Mouse (Mus musculus): ENCODE results near the gene Tcf23. TPM values are rescaled to one million over a fixed set of nuclear protein-coding genes. Genes with fewer than 3 reads are reported as not detected.
"Not testable (repeated sequence)": the region's sequence is repeated elsewhere in the genome, so short reads cannot be mapped to it uniquely, and the experiment has no call there.

The Tcf23 gene
- total RNA-seq, 2 experiments from 2014 or later = 0.10 to 0.20 TPM

GRCm38 (mm10) chr5:30992980-30993676 is 24.7 kb downstream of the Tcf23 start:
- Histone ChIP-seq H3K27ac (peak overlapping the region; percentile 14; the same call in 1 of the 2 replicates), H3K4me3 (no peak overlapping the region)
- TF ChIP-seq CTCF (conservative IDR thresholded peaks at IDR 0.05) = no peak
- no peak for DNase-seq (ENCODE audit: low spot score in 2 of 2)

DNA sequence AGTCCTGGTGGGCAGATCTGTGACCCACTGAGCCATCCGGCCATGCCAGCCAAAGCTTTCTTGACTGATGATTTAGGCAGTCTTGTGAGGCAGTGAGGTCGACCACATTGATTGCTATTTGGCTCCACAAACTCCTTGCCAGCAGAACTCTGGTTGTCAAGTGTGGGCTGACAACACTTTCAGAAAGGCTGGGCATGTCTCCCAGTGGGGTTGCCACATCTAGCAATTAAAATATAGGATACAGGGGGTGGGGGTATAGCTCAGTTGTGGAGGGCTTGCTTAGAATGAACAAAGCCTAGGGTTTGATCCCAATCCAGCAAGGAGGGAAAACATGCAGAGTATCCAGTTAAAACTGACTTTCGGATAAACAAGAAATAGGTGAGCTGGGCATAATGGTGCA is 25.6 kb downstream of the Tcf23 start:
- no peak for DNase-seq (ENCODE audit: low spot score in 2 of 2)
- no peak overlapping the region for H3K4me3 ChIP-seq
- peak overlapping the region; percentile 14; the same call in 1 of the 2 replicates for H3K27ac ChIP-seq
- no peak for TF ChIP-seq CTCF (conservative IDR thresholded peaks at IDR 0.05)

DNA sequence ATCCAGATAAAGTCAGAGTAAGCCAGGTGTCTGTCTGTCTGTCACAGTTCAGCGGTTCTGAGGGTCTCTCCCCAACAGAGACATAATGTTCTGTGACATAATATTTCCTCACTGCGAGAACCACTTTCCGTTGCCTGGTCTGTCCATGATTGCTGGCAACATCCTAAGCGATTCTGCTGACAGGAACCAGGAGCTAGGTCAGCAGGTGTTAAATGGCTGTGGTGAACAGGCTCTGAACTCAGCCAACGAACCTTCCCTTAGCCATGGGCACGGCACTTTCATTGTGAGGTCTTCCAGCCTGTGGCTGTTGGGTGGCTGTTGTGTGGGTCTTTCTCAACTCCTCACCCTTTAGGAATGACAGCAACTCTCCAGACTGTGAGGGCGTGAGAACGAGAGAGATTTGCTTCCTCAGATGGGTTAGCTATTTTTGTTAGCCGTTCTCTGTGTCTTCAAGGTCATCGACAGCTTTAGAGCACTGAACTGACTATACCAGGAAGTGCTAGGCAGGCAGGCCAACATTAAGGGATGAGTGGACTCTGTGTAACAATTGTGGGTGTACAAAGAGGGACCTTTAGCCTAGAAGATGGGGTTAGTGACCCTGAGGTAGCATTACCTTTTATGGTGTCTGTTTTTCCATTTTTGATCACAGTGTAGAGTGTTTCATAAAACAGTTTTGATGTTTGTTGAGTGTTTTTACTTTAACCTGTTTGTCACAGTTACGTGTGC is 26.6 kb downstream of the Tcf23 start:
- Histone ChIP-seq H3K4me3 (no peak overlapping the region), H3K27ac (no peak overlapping the region)
- no peak for DNase-seq (ENCODE audit: low spot score in 2 of 2)
- no peak for TF ChIP-seq CTCF (conservative IDR thresholded peaks at IDR 0.05)

GRCm38 (mm10) chr5:30998306-30998705 is 29.8 kb downstream of the Tcf23 start:
- H3K4me3 ChIP-seq = no peak overlapping the region
- H3K27ac ChIP-seq = no peak overlapping the region
- peak; percentile 81 for TF ChIP-seq CTCF (conservative IDR thresholded peaks at IDR 0.05)
- DNase-seq (ENCODE audit: low spot score in 2 of 2) = no peak

- TF ChIP-seq CTCF (conservative IDR thresholded peaks at IDR 0.05) = no peak
- H3K27ac ChIP-seq = no peak overlapping the region
- H3K4me3 ChIP-seq = no peak overlapping the region
- no peak for DNase-seq (ENCODE audit: low spot score in 2 of 2)
Observed at GRCm38 (mm10) chr5:30999324-30999723, 30.9 kb downstream of the Tcf23 start.

- no peak overlapping the region for H3K4me3 ChIP-seq
- no peak for TF ChIP-seq CTCF (conservative IDR thresholded peaks at IDR 0.05)
- no peak overlapping the region for H3K27ac ChIP-seq
- DNase-seq (ENCODE audit: low spot score in 2 of 2) = no peak
Observed at GRCm38 (mm10) chr5:31000122-31000521, 31.7 kb downstream of the Tcf23 start.

GRCm38 (mm10) chr5:31000993-31001392 is 32.5 kb downstream of the Tcf23 start:
- Histone ChIP-seq H3K4me3 (no peak overlapping the region), H3K27ac (no peak overlapping the region)
- no peak for DNase-seq (ENCODE audit: low spot score in 2 of 2)
- no peak for TF ChIP-seq CTCF (conservative IDR thresholded peaks at IDR 0.05)

- TF ChIP-seq CTCF (conservative IDR thresholded peaks at IDR 0.05) = peak; percentile 52
Observed at GRCm38 (mm10) chr5:31001560-31001959, 33.1 kb downstream of the Tcf23 start.

GRCm38 (mm10) chr5:31004184-31004583 is 35.7 kb downstream of the Tcf23 start:
- Histone ChIP-seq H3K27ac (no peak overlapping the region), H3K4me3 (no peak overlapping the region)
- peak; percentile 85 to 96 for DNase-seq (ENCODE audit: low spot score in 2 of 2)
- peak; percentile 94 for TF ChIP-seq CTCF (conservative IDR thresholded peaks at IDR 0.05)

More at GRCm38 (mm10) chr5:31001560-31001959, 33.1 kb downstream of the Tcf23 start:
- H3K27ac ChIP-seq = no peak overlapping the region
- no peak for DNase-seq (ENCODE audit: low spot score in 2 of 2)
- H3K4me3 ChIP-seq = no peak overlapping the region

- no peak for DNase-seq (ENCODE audit: low spot score in 2 of 2)
- Histone ChIP-seq H3K27ac (no peak overlapping the region), H3K4me3 (no peak overlapping the region)
- no peak for TF ChIP-seq CTCF (conservative IDR thresholded peaks at IDR 0.05)
Observed at GRCm38 (mm10) chr5:31012737-31013136, 44.3 kb downstream of the Tcf23 start.

DNA sequence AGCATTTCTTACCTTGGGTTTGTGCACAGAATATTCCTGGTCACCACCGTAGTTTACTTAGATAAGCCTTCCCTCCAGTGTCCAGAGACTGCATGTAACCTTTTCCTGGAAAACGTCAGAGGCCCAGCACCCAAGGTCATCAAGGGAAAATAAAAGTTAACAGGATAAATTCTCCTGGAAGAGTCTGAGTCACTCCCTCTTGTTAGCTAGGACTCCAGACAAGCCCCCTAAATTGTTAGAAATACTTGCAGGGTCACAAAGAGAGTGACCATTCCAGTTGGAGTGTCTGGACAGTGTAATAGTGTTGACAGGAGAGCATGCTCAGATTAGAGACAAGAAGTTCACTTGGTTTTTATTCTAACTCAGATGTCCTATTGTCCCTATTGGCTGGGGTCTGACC is 47.5 kb downstream of the Tcf23 start:
- no peak for TF ChIP-seq CTCF (conservative IDR thresholded peaks at IDR 0.05)
- Histone ChIP-seq H3K27ac (no peak overlapping the region), H3K4me3 (no peak overlapping the region)
- no peak for DNase-seq (ENCODE audit: low spot score in 2 of 2)

DNA sequence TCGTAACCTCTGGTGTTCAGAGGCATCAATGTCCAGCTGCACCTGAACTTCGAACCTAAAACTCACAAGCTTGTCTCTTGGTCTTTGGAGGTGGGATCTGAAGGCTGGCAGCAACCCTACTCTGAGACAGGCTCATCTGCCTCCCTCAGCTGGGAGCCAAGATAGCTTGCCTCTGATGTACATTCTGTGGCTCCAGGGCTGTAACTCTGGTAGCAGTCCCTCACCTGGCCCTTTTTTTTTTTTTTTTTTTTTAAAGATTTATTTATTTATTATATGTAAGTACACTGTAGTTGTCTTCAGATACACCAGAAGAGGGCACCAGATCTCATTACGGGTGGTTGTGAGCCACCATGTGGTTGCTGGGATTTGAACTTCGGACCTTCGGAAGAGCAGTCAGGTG is 53.3 kb downstream of the Tcf23 start:
- TF ChIP-seq CTCF (conservative IDR thresholded peaks at IDR 0.05) = 0 out of 2 replicates have a peak, but pooled peaks have one; percentile 6
- H3K4me3 ChIP-seq; DNase-seq (ENCODE audit: low spot score in 2 of 2); H3K27ac ChIP-seq: not testable (repeated sequence)

DNA sequence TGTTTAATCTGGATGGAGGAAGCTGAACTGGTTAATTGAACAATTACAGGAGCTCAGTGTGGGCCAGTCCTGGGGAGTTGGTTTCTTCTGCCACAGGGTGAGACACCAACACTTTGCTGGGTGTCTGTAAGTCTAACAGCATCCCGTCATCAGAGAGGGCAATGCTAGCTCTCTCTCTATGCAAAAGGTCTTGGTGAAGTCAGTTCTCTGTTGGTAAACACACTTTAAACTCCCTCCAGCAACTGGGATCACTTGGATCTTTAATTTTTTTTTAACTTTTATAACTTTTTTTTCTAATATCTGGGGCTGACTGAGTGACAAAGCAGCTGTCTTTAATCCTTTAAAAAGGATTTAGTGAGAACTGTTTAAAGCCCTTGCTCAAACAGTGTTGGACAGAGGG is 54.2 kb downstream of the Tcf23 start:
- H3K4me3 ChIP-seq = no peak overlapping the region
- DNase-seq (ENCODE audit: low spot score in 2 of 2) = no peak
- H3K27ac ChIP-seq = no peak overlapping the region
- TF ChIP-seq CTCF (conservative IDR thresholded peaks at IDR 0.05) = no peak

DNA sequence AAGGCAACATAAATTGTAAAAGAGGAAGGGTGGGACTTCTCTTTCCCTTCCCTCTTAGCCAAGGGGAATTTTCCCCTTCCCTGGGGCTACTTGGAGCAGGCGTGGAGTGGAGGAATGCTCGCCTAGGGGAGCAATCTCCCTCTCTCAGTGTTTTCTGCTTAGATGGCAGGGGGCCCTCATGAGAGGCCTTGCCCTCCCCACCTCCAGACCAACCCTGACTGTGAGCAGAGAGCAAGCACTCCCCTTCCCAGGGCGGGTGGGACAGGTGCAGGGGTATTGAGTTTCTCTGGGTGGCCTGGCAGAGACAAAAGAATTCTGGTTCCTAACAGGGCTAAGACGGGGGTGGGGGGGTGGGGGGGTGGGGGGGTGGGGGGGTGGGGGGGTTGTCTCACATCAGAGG is 54.8 kb downstream of the Tcf23 start:
- no peak for DNase-seq (ENCODE audit: low spot score in 2 of 2)
- TF ChIP-seq CTCF (conservative IDR thresholded peaks at IDR 0.05) = no peak
- Histone ChIP-seq H3K27ac (no peak overlapping the region), H3K4me3 (no peak overlapping the region)
